Comparison of ENCODE assay signal across 8 mouse cellular contexts in genomic region chr2:34531801-34532298, GRCm38 (mm10).
DNase-seq lines count a peak whose midpoint lies in the region; ATAC-seq and TF ChIP-seq lines count a peak whose summit lies in the region.

No protein-coding gene starts in this region.

- no peaks in the 10 kb centered on the region for H3K9me3 ChIP-seq in lung, embryonic 15.5 days

- peaks cover 9% of the 10 kb centered on the region; the same call in 1 of the 2 replicates for H3K4me1 ChIP-seq in lung, adult 2 months (ENCODE audit: control insufficient read depth, insufficient read depth, low read length)
- peaks cover 56% of the 10 kb centered on the region for H3K4me1 ChIP-seq in lung, embryonic 15.5 days

- TF ChIP-seq POLR2A in lung, adult 2 months (IDR thresholded peaks at IDR 0.05; ENCODE audit: borderline replicate concordance, extremely low read depth, low read depth, low read length): no peak

- WGBS in lung, adult 2 months: 33% methylated on average over 3 of the region's 3 CpGs
- 12% methylated on average over 3 of the region's 3 CpGs for WGBS in lung, embryonic 15.5 days

- H3K4me2 ChIP-seq in lung, embryonic 15.5 days: 0 out of 2 replicates have a peak overlapping the region, but pooled peaks have one; percentile 5

- peak; percentile 16 to 36 for DNase-seq in lung, adult 18-20 months
- DNase-seq in lung, adult 2 months: no peak
- DNase-seq in fibroblast of lung, adult 2 months (ENCODE audit: low read depth): peak; percentile 77
- DNase-seq in heart, postnatal 4 days: peak; percentile 51
- no peak for DNase-seq in thymus, postnatal 4 days

- no peaks in the 10 kb centered on the region for H3K36me3 ChIP-seq in lung, embryonic 15.5 days

- H3K9ac ChIP-seq in lung, embryonic 15.5 days: no peak overlapping the region

- peak; percentile 86 for ATAC-seq in lung, embryonic 15.5 days (ENCODE audit: borderline replicate concordance, extremely low read depth, low FRiP score, low TSS enrichment)
- no peak for ATAC-seq in monocyte, adult 5-6 weeks (replicated peaks; ENCODE audit: insufficient number of reproducible peaks, low FRiP score, low TSS enrichment, poor library complexity, severe bottlenecking)
- no peak for ATAC-seq in erythroblast, adult 5-6 weeks (replicated peaks; ENCODE audit: low FRiP score, poor library complexity, severe bottlenecking)

- peak overlapping the region; percentile 74 for H3K27ac ChIP-seq in lung, embryonic 15.5 days

- H3K4me3 ChIP-seq in lung, adult 2 months (replicated peaks; ENCODE audit: extremely low read depth, low read depth, low read length): no peak overlapping the region
- no peak overlapping the region for H3K4me3 ChIP-seq in lung, embryonic 15.5 days

- H3K27me3 ChIP-seq in lung, embryonic 15.5 days: no peaks in the 10 kb centered on the region

- TF ChIP-seq CTCF in lung, adult 2 months (IDR thresholded peaks at IDR 0.05; ENCODE audit: insufficient read depth, low read length): no peak

Comparison
In these comparisons a context has a peak if more than half of its experiments do, and no peak if none do; other contexts are left out.
1. DNase-seq: peak in lung, adult 18-20 months (2 of 2), fibroblast of lung, adult 2 months (single experiment) and heart, postnatal 4 days (single experiment); none in lung, adult 2 months (single experiment) and thymus, postnatal 4 days (single experiment).